Mouse (Mus musculus): ENCODE measurements around the gene Gm10401. TPM values are rescaled to one million over a fixed set of nuclear protein-coding genes. Genes with fewer than 3 reads are reported as not detected.

Gene Gm10401
- 36.4 and 36.5 TPM in 2 replicates for polyA plus RNA-seq (2014; fragmentation: Nextera tagmentation; extraction: Ambion mirVana)

- Histone ChIP-seq H3K4me3 (ENCODE audit: low read depth, low read length) (no peak within 1 kb of the TSS), H3K36me3 (ENCODE audit: insufficient read depth) (peaks cover 63% of the 10 kb centered on the region), H3K4me1 (ENCODE audit: insufficient read depth) (no peaks in the 10 kb centered on the region), H3K9ac (no peak within 1 kb of the TSS), H3K9me3 (ENCODE audit: low read depth, low read length) (no peaks in the 10 kb centered on the region), H3K4me2 (no peak within 1 kb of the TSS), H3K27ac (ENCODE audit: low read depth) (no peak within 1 kb of the TSS), H3K27me3 (ENCODE audit: insufficient read depth, low read length) (no peaks in the 10 kb centered on the region)
- DNase-seq (no peak), ATAC-seq (ENCODE audit: insufficient read depth) (no peak)
- 91% methylated on average over 8 of the region's 8 CpGs for WGBS
- no peak for TF ChIP-seq CTCF (IDR thresholded peaks at IDR 0.05; ENCODE audit: low read depth)
These were observed at the start of gene Gm10401 for GRCm38 (mm10) chr5:115098195-115098594. Gene Gm10401, minus strand, starts transcription at chr5:115098295.

DNA sequence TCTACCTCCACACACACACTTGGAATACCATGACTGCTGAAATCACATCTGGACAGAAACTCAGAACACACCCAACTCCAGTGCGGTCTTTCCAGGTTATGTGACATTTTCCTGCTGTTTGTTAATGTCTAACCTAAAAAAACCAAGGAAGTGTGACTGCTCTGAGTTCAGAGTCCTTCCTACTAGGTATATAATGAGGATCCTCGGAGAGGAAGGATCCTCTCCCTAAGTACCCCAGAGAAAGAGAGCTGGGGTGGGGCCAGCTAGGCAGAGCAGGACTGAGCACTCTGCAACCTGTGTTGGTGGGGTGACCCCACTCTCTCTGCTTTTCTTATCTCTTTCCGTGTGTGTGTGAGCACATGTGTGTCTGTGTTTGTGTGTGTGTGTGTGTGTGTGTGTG lies 49.3 kb upstream of the Gm10401 start:
- ATAC-seq (ENCODE audit: insufficient read depth) (no peak), DNase-seq (no peak)
- no peaks in the 10 kb centered on the region for H3K27me3 ChIP-seq (ENCODE audit: insufficient read depth, low read length)
- 73% methylated on average over 3 of the region's 3 CpGs for WGBS
- H3K4me1 ChIP-seq (ENCODE audit: insufficient read depth): 0 out of 2 replicates have a peak, but pooled peaks cover 3% of the 10 kb centered on the region
- no peak for TF ChIP-seq CTCF (IDR thresholded peaks at IDR 0.05; ENCODE audit: low read depth)
- H3K4me3 ChIP-seq (ENCODE audit: low read depth, low read length): no peak overlapping the region
- H3K9ac ChIP-seq: no peak overlapping the region
- no peaks in the 10 kb centered on the region for H3K9me3 ChIP-seq (ENCODE audit: low read depth, low read length)
- peaks cover 79% of the 10 kb centered on the region for H3K36me3 ChIP-seq (ENCODE audit: insufficient read depth)
- H3K27ac ChIP-seq (ENCODE audit: low read depth): no peak overlapping the region
- no peak overlapping the region for H3K4me2 ChIP-seq

- no peak for DNase-seq
- TF ChIP-seq CTCF (IDR thresholded peaks at IDR 0.05; ENCODE audit: low read depth): no peak
- Histone ChIP-seq H3K36me3 (ENCODE audit: insufficient read depth) (peaks cover 79% of the 10 kb centered on the region), H3K27me3 (ENCODE audit: insufficient read depth, low read length) (no peaks in the 10 kb centered on the region), H3K9ac (no peak overlapping the region), H3K27ac (ENCODE audit: low read depth) (no peak overlapping the region), H3K4me3 (ENCODE audit: low read depth, low read length) (no peak overlapping the region), H3K9me3 (ENCODE audit: low read depth, low read length) (no peaks in the 10 kb centered on the region), H3K4me2 (no peak overlapping the region), H3K4me1 (ENCODE audit: insufficient read depth) (no peaks in the 10 kb centered on the region)
- ATAC-seq (ENCODE audit: insufficient read depth): no peak
These were observed 48.6 kb upstream of the Gm10401 start for GRCm38 (mm10) chr5:115146747-115147130.

GRCm38 (mm10) chr5:115145976-115146746 lies 48.1 kb upstream of the Gm10401 start:
- no peak for ATAC-seq (ENCODE audit: insufficient read depth)
- Histone ChIP-seq H3K27me3 (ENCODE audit: insufficient read depth, low read length) (no peaks in the 10 kb centered on the region), H3K9me3 (ENCODE audit: low read depth, low read length) (no peaks in the 10 kb centered on the region), H3K9ac (no peak overlapping the region), H3K4me3 (ENCODE audit: low read depth, low read length) (no peak overlapping the region), H3K27ac (ENCODE audit: low read depth) (no peak overlapping the region), H3K4me2 (no peak overlapping the region), H3K4me1 (ENCODE audit: insufficient read depth) (no peaks in the 10 kb centered on the region), H3K36me3 (ENCODE audit: insufficient read depth) (peaks cover 73% of the 10 kb centered on the region)
- WGBS: 76% methylated on average over 6 of the region's 6 CpGs
- no peak for TF ChIP-seq CTCF (IDR thresholded peaks at IDR 0.05; ENCODE audit: low read depth)
- DNase-seq: no peak

- ATAC-seq (ENCODE audit: insufficient read depth): no peak
- H3K27ac ChIP-seq (ENCODE audit: low read depth): no peak overlapping the region
- no peak overlapping the region for H3K9ac ChIP-seq
- TF ChIP-seq CTCF (IDR thresholded peaks at IDR 0.05; ENCODE audit: low read depth): no peak
- H3K4me3 ChIP-seq (ENCODE audit: low read depth, low read length): no peak overlapping the region
- WGBS: 71% methylated on average over 11 of the region's 11 CpGs
- no peak for DNase-seq
- H3K9me3 ChIP-seq (ENCODE audit: low read depth, low read length): no peaks in the 10 kb centered on the region
- H3K36me3 ChIP-seq (ENCODE audit: insufficient read depth): peaks cover 65% of the 10 kb centered on the region
- no peak overlapping the region for H3K4me2 ChIP-seq
- no peaks in the 10 kb centered on the region for H3K4me1 ChIP-seq (ENCODE audit: insufficient read depth)
- no peaks in the 10 kb centered on the region for H3K27me3 ChIP-seq (ENCODE audit: insufficient read depth, low read length)
These were observed 47.3 kb upstream of the Gm10401 start for GRCm38 (mm10) chr5:115145253-115145968.

GRCm38 (mm10) chr5:115144471-115144870 lies 46.4 kb upstream of the Gm10401 start:
- Histone ChIP-seq H3K9ac (no peak overlapping the region), H3K9me3 (ENCODE audit: low read depth, low read length) (no peaks in the 10 kb centered on the region), H3K27ac (ENCODE audit: low read depth) (no peak overlapping the region), H3K27me3 (ENCODE audit: insufficient read depth, low read length) (no peaks in the 10 kb centered on the region), H3K4me2 (no peak overlapping the region), H3K4me3 (ENCODE audit: low read depth, low read length) (no peak overlapping the region), H3K36me3 (ENCODE audit: insufficient read depth) (peaks cover 56% of the 10 kb centered on the region), H3K4me1 (ENCODE audit: insufficient read depth) (no peaks in the 10 kb centered on the region)
- 76% methylated on average over 6 of the region's 6 CpGs for whole genome bisulfite sequencing
- TF ChIP-seq CTCF (IDR thresholded peaks at IDR 0.05; ENCODE audit: low read depth): no peak
- ATAC-seq (ENCODE audit: insufficient read depth) (no peak), DNase-seq (no peak)

- Histone ChIP-seq H3K9me3 (ENCODE audit: low read depth, low read length) (no peaks in the 10 kb centered on the region), H3K4me1 (ENCODE audit: insufficient read depth) (no peaks in the 10 kb centered on the region), H3K27me3 (ENCODE audit: insufficient read depth, low read length) (no peaks in the 10 kb centered on the region), H3K4me2 (no peak overlapping the region), H3K27ac (ENCODE audit: low read depth) (no peak overlapping the region), H3K4me3 (ENCODE audit: low read depth, low read length) (no peak overlapping the region), H3K36me3 (ENCODE audit: insufficient read depth) (peaks cover 48% of the 10 kb centered on the region), H3K9ac (no peak overlapping the region)
- ATAC-seq (ENCODE audit: insufficient read depth): no peak
- 75% methylated on average over 10 of the region's 10 CpGs for WGBS
- DNase-seq: no peak
- TF ChIP-seq CTCF (IDR thresholded peaks at IDR 0.05; ENCODE audit: low read depth): no peak
These were observed 45.5 kb upstream of the Gm10401 start for GRCm38 (mm10) chr5:115143552-115143951.

Measured in lung, embryonic 14.5 days (tissue).